Mouse (Mus musculus) urinary bladder, postnatal 25 days (tissue): ENCODE results near the gene Ccdc153.
A peak's percentile ranks its signal among the peaks of the same experiment; 100 is the strongest.

Experiments used
- DNase-seq: peaks from one replicate; pipeline ENCODE4 v3.0.0; 2022; ENCODE audit warnings: low spot score

The Ccdc153 gene

GRCm38 (mm10) chr9:44287003-44287400 lies 46.5 kb downstream of the Ccdc153 start:
- no peak for DNase-seq

- DNase-seq, result no peak
These were observed 47.1 kb downstream of the Ccdc153 start for GRCm38 (mm10) chr9:44287401-44288075.

- DNase-seq, result no peak
These were observed 47.8 kb downstream of the Ccdc153 start, which contains the start of gene Abcg4 for GRCm38 (mm10) chr9:44288076-44288958. TSS of gene Abcg4 (minus strand) at chr9:44288615.

GRCm38 (mm10) chr9:44288959-44289291 lies 48.4 kb downstream of the Ccdc153 start:
- DNase-seq, result no peak

- peak; percentile 30 for DNase-seq
These were observed 52.0 kb downstream of the Ccdc153 start for GRCm38 (mm10) chr9:44292490-44292889.
